Mouse (Mus musculus) midbrain, embryonic 12.5 days (tissue): ENCODE data around the gene Uprt. TPM values are rescaled to one million over a fixed set of nuclear protein-coding genes. Genes with fewer than 3 reads are reported as not detected.

Experiments
- ATAC-seq: fragments of 200-750 bp; cut with Nextera tagmentation; 2 replicates; pipeline ENCODE4 v1.8.0; 2017; ENCODE audit warnings: low read depth, moderate TSS enrichment, moderate library complexity; ENCODE audit not compliant: low FRiP score
- H3K27ac ChIP-seq: fragments of 300-500 bp; sonication (generic); replicated peaks from 2 replicates; pipeline ENCODE4 v1.5.1; 2016; ENCODE audit warnings: mild to moderate bottlenecking
- H3K27me3 ChIP-seq: fragments of 300-500 bp; sonication (generic); 2 replicates; pipeline ENCODE4 v1.6.1; 2016; ENCODE audit warnings: mild to moderate bottlenecking
- H3K36me3 ChIP-seq: fragments of 300-500 bp; sonication (generic); 2 replicates; pipeline ENCODE4 v1.6.1; 2016
- H3K4me1 ChIP-seq: fragments of 300-500 bp; sonication (generic); 2 replicates; pipeline ENCODE4 v1.6.1; 2016
- H3K4me2 ChIP-seq: fragments of 300-500 bp; sonication (generic); replicated peaks from 2 replicates; pipeline ENCODE4 v1.6.1; 2016; ENCODE audit warnings: mild to moderate bottlenecking, moderate library complexity
- H3K4me3 ChIP-seq: fragments of 300-500 bp; sonication (generic); 2 replicates; pipeline ENCODE4 v1.5.1; 2016; ENCODE audit warnings: mild to moderate bottlenecking
- H3K9ac ChIP-seq: fragments of 300-500 bp; sonication (generic); replicated peaks from 2 replicates; pipeline ENCODE4 v1.6.1; 2016; ENCODE audit warnings: mild to moderate bottlenecking, moderate library complexity
- H3K9me3 ChIP-seq: fragments of 300-500 bp; sonication (generic); 2 replicates; pipeline ENCODE4 v1.6.1; 2016; ENCODE audit warnings: mild to moderate bottlenecking
- WGBS: fragments of 180-500 bp; shearing (Covaris S2); methylation state at CpG from one replicate; pipeline ENCODE4 v1.1.7; 2016; 5-methylcytosine and 5-hydroxymethylcytosine counted together
- polyA plus RNA-seq: library from polyadenylated mRNA; unstranded; fragments of >200 nt; fragmentation: Nextera tagmentation; extraction: Ambion mirVana; gene quantifications from 2 replicates; pipeline ENCODE4 v1.2.1, GENCODE M21; 2016

Gene Uprt
- polyA plus RNA-seq: 1.6 and 2.2 TPM in 2 replicates

DNA sequence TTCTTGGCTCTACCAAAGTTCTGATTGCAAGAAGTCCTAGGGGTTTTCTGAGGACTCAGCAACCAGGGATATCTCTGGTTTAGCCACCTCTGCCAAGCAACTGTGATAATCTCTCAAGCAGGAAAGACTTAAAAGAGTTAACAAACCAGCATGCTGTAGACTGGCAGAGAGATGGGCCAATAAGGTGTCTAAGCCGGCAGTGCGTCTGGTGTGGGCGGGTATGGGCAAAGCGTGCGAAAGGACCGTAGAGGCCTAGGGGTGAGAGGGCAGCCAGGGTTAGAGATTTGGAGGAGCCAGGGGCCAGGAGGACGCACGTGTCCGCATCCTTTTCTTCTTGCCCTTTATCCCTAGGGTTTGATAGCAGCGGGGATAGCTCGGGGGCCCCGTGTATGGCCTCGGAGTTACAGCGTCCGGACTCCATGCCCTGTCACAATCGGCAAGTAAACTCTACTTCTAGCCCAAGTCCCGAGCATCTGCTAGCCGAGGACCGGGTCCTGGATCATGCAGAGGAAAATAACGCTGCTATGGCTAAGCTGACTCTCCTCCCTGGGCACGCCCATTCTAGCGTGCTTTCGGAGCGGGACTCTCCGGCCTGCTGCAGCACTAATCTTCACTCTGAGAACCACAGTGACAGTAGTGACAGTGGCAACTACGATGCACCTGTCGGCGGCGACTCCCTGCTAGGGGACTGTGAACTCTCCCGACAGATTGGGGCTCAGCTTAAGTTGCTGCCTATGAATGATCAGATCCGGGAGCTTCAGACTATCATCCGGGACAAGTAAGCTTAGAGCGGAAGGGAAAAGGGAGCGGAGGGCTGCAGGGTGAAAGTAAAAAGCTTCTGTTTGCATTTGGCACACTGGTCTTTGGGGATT, at the start of gene Uprt:
Uprt (plus strand) TSS at position 247 of the 872 bp plus-strand sequence.
- Histone ChIP-seq H3K4me2 (peak within 1 kb of the TSS; percentile 54), H3K36me3 (no peaks in the 10 kb centered on the region), H3K27ac (peak within 1 kb of the TSS; percentile 20; the same call in 1 of the 2 replicates), H3K9me3 (no peaks in the 10 kb centered on the region), H3K4me3 (peak within 1 kb of the TSS; percentile 53), H3K27me3 (peaks cover 26% of the 10 kb centered on the region), H3K9ac (peak within 1 kb of the TSS; percentile 56), H3K4me1 (no peaks in the 10 kb centered on the region)
- ATAC-seq: peak; percentile 97
- 24% methylated on average over 34 of the region's 34 CpGs for WGBS

DNA sequence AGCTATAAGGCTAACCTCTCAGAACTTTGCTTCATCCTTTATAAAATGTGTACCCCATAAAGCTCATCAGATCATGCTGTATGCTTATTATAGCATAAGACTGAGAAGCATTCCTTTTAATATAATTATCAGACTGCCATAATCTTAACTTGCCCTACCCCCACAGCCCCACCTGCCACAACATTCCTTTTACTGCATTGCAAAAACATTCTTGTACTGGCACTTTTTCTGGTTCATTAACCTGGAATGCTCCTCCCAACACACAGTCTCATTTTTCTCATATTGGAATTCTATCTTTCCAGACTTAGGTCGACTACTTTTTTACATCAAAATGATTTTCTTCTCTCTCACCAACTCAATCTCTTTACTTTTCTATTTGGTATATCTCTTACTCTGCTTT, 49.2 kb upstream of the Uprt start:
- peaks cover 24% of the 10 kb centered on the region; the same call in 1 of the 2 replicates for H3K27me3 ChIP-seq
- ATAC-seq: no peak
- H3K4me3 ChIP-seq: no peak overlapping the region
- no peak overlapping the region for H3K27ac ChIP-seq
- no peaks in the 10 kb centered on the region for H3K36me3 ChIP-seq
- H3K9me3 ChIP-seq: no peaks in the 10 kb centered on the region
- H3K4me2 ChIP-seq: no peak overlapping the region
- 43% methylated on average over 1 of the region's 1 CpGs for WGBS
- H3K9ac ChIP-seq: no peak overlapping the region
- no peaks in the 10 kb centered on the region for H3K4me1 ChIP-seq

GRCm38 (mm10) chrX:104452433-104452832, 30.2 kb upstream of the Uprt start:
- no peaks in the 10 kb centered on the region for H3K36me3 ChIP-seq
- no peak for ATAC-seq
- no peak overlapping the region for H3K4me2 ChIP-seq
- no peaks in the 10 kb centered on the region for H3K4me1 ChIP-seq
- no peak overlapping the region for H3K27ac ChIP-seq
- no peak overlapping the region for H3K4me3 ChIP-seq
- H3K9ac ChIP-seq: no peak overlapping the region
- peaks cover 13% of the 10 kb centered on the region for H3K27me3 ChIP-seq
- no peaks in the 10 kb centered on the region for H3K9me3 ChIP-seq
- 89% methylated on average over 1 of the region's 1 CpGs for WGBS

GRCm38 (mm10) chrX:104461755-104462154, 20.9 kb upstream of the Uprt start:
- Histone ChIP-seq H3K9ac (no peak overlapping the region), H3K4me3 (no peak overlapping the region), H3K27me3 (peaks cover 4% of the 10 kb centered on the region; the same call in 1 of the 2 replicates), H3K27ac (no peak overlapping the region), H3K4me1 (no peaks in the 10 kb centered on the region), H3K4me2 (no peak overlapping the region), H3K36me3 (no peaks in the 10 kb centered on the region), H3K9me3 (no peaks in the 10 kb centered on the region)
- WGBS: 36% methylated on average over 2 of the region's 2 CpGs
- ATAC-seq: no peak

DNA sequence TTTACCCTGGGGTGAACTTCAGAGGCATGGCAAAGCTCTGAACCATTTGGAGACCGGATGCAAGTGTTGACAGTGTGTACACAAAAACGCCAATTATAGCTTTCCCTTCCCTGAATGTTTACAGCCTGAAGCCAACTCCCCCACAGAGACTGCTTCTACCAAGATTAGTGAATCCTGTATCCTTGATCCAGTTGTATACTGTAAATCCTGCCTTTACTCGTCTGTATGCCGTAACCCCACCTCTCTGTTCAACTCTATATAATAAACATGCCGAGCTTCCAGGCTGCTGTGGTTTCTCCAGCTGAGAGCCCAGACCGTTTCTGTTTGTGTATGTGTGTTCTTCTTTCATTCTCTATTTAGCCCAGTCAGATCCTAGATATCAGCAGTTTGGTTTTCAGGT, 18.2 kb upstream of the Uprt start:
- H3K4me1 ChIP-seq: no peaks in the 10 kb centered on the region
- H3K27ac ChIP-seq: no peak overlapping the region
- H3K4me3 ChIP-seq: no peak overlapping the region
- no peak overlapping the region for H3K9ac ChIP-seq
- H3K27me3 ChIP-seq: no peaks in the 10 kb centered on the region
- no peak for ATAC-seq
- no peaks in the 10 kb centered on the region for H3K36me3 ChIP-seq
- no peaks in the 10 kb centered on the region for H3K9me3 ChIP-seq
- H3K4me2 ChIP-seq: no peak overlapping the region
- WGBS: 78% methylated on average over 6 of the region's 6 CpGs

- no peak overlapping the region for H3K27ac ChIP-seq
- no peaks in the 10 kb centered on the region for H3K36me3 ChIP-seq
- no peak for ATAC-seq
- no peaks in the 10 kb centered on the region for H3K4me1 ChIP-seq
- no peaks in the 10 kb centered on the region for H3K9me3 ChIP-seq
- no peak overlapping the region for H3K4me2 ChIP-seq
- peaks cover 25% of the 10 kb centered on the region for H3K27me3 ChIP-seq
- no peak overlapping the region for H3K9ac ChIP-seq
- 8% methylated on average over 2 of the region's 2 CpGs for WGBS
- no peak overlapping the region for H3K4me3 ChIP-seq
These were observed 4.6 kb upstream of the Uprt start for GRCm38 (mm10) chrX:104478041-104478440.

DNA sequence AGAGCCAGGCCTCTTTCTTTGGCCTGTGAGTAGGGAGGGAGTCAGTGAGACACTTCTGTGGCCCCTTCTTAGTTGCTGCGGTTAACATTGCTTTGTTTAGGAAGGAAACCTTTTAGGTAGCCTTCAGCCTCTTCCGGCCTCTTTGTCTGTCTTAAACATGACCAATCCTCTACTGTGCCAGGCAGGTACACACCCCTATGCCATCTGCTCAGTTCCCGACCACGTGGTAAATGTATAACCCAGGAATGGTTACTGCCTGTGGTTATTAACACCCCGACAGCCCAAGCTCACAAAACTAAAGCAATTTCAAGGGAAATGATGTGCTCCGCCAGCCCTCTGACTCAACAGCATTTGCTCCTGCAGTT, 808 bp downstream of the Uprt start:
- peaks cover 27% of the 10 kb centered on the region for H3K27me3 ChIP-seq
- no peaks in the 10 kb centered on the region for H3K9me3 ChIP-seq
- H3K4me1 ChIP-seq: no peaks in the 10 kb centered on the region
- peak overlapping the region; percentile 54 for H3K4me2 ChIP-seq
- 27% methylated on average over 6 of the region's 6 CpGs for WGBS
- peak; percentile 64 for ATAC-seq
- no peaks in the 10 kb centered on the region for H3K36me3 ChIP-seq
- H3K4me3 ChIP-seq: peak overlapping the region; percentile 53
- H3K9ac ChIP-seq: peak overlapping the region; percentile 56
- 0 out of 2 replicates have a peak overlapping the region, but pooled peaks have one; percentile 15 for H3K27ac ChIP-seq

DNA sequence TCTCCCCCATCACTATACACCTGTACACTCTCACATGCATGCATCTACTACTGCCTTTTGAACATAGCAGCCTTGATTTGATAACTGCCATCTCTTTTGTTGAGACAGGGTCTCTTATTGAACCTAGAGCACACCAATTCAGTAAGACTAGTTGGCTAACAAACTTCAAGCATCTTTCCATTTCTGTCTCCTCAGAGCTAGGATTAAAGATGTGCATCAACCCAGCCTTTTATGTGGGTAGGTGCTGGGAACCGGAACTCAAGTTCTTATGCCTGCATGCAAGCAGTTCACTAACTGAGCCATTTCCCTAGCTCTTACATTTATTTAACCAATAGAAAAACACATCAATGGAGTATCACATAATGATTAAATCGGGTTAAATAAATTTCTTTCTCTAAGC, 3.0 kb downstream of the Uprt start:
- H3K4me1 ChIP-seq: no peaks in the 10 kb centered on the region
- 84% methylated on average over 2 of the region's 2 CpGs for WGBS
- H3K27me3 ChIP-seq: peaks cover 29% of the 10 kb centered on the region
- H3K4me3 ChIP-seq: no peak overlapping the region
- H3K27ac ChIP-seq: no peak overlapping the region
- H3K36me3 ChIP-seq: no peaks in the 10 kb centered on the region
- no peak for ATAC-seq
- no peak overlapping the region for H3K9ac ChIP-seq
- no peaks in the 10 kb centered on the region for H3K9me3 ChIP-seq
- no peak overlapping the region for H3K4me2 ChIP-seq

DNA sequence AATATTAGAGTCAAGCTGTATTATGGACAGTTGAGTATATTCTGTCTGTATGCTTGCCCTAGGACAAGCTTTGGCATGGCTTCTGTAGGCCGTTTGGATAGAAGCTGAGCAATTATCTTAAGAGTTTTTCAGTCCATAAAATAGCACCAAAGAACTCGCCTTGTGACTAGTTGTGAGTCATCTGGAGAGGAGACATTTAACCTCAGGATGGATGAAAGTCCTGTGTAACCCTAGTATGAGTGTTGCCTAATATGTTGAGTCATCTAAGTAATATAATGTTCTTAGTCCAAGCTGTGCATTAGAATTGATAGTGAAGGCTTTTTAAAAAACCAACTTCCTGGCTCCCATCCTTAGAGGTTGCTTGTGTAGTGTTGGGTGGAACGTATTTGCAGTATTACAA, 5.4 kb downstream of the Uprt start:
- no peak overlapping the region for H3K4me2 ChIP-seq
- H3K4me3 ChIP-seq: no peak overlapping the region
- WGBS: 77% methylated on average over 3 of the region's 3 CpGs
- no peaks in the 10 kb centered on the region for H3K9me3 ChIP-seq
- no peaks in the 10 kb centered on the region for H3K4me1 ChIP-seq
- ATAC-seq: no peak
- H3K27me3 ChIP-seq: peaks cover 22% of the 10 kb centered on the region; the same call in 1 of the 2 replicates
- H3K36me3 ChIP-seq: no peaks in the 10 kb centered on the region
- H3K27ac ChIP-seq: no peak overlapping the region
- H3K9ac ChIP-seq: no peak overlapping the region

- H3K27ac ChIP-seq: no peak overlapping the region
- H3K27me3 ChIP-seq: peaks cover 15% of the 10 kb centered on the region; the same call in 1 of the 2 replicates
- no peaks in the 10 kb centered on the region for H3K36me3 ChIP-seq
- no peak overlapping the region for H3K4me2 ChIP-seq
- H3K9ac ChIP-seq: no peak overlapping the region
- no peak for ATAC-seq
- H3K9me3 ChIP-seq: no peaks in the 10 kb centered on the region
- WGBS: 78% methylated on average over 4 of the region's 4 CpGs
- H3K4me1 ChIP-seq: no peaks in the 10 kb centered on the region
- H3K4me3 ChIP-seq: no peak overlapping the region
These were observed 6.4 kb downstream of the Uprt start for GRCm38 (mm10) chrX:104488870-104489467.

DNA sequence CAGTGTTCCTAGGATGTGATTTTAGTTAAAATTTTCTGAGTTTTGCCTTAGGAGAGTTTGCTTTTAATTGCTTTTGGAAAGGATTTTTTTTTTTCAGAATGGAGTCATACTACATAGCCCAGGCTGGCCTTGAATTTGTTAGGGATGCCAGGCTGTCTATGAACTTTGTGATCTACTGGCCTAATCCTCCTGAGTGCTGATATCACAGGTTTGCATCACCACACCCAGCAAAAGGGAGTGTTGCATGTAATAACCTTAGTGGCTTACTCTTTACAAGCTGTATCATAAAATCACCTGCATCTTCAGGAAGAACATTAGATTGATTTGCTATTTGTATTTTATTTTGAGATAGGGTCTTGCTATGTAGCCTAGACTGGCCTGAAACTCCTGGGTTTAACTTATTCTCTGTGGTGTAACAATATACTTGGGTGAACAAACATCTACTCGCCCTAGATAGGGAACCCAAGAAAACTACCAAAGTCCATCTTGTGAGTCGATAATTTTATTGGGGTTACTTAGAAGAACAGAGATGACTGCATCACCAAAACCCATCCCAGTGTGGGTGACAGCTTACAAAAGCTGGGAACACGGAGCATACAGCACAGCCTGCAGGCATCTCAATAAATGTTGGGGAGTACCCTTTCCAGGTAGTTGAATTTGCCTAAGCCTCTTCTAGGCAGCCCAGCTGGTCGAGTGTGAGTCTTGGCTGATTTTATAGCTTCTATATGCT, 7.2 kb downstream of the Uprt start:
- H3K27me3 ChIP-seq: peaks cover 8% of the 10 kb centered on the region; the same call in 1 of the 2 replicates
- ATAC-seq: no peak
- WGBS: 59% methylated on average over 4 of the region's 4 CpGs

DNA sequence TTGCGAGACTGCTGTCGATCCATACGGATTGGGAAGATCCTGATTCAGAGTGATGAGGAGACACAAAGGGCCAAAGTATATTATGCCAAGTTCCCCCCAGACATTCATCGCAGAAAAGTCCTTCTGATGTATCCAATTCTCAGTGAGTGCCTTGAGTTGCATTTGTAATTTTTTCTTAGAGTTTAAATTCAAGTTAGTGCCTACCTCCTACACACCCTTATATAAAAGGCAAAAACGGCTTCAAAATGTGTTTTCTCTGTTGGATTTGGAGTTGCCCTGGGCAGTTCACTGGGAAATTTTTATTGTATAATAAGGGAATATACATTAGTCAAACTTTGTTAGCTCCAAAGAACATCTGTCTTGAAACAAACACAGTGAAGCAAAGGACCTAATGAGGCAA, 19.1 kb downstream of the Uprt start:
- no peak overlapping the region for H3K9ac ChIP-seq
- no peak overlapping the region for H3K4me3 ChIP-seq
- no peak overlapping the region for H3K27ac ChIP-seq
- H3K4me2 ChIP-seq: no peak overlapping the region
- 73% methylated on average over 5 of the region's 5 CpGs for WGBS
- H3K36me3 ChIP-seq: no peaks in the 10 kb centered on the region
- ATAC-seq: no peak
- H3K27me3 ChIP-seq: peaks cover 41% of the 10 kb centered on the region
- no peaks in the 10 kb centered on the region for H3K9me3 ChIP-seq
- no peaks in the 10 kb centered on the region for H3K4me1 ChIP-seq

More for the DNA sequence above, 7.2 kb downstream of the Uprt start:
- no peak overlapping the region for H3K4me2 ChIP-seq
- no peaks in the 10 kb centered on the region for H3K36me3 ChIP-seq
- H3K9ac ChIP-seq: no peak overlapping the region
- H3K4me1 ChIP-seq: no peaks in the 10 kb centered on the region
- H3K4me3 ChIP-seq: no peak overlapping the region
- H3K9me3 ChIP-seq: no peaks in the 10 kb centered on the region
- H3K27ac ChIP-seq: no peak overlapping the region
